Mouse (Mus musculus) liver, embryonic 14.5 days (tissue): ENCODE measurements at regions not wholly inside any gene's neighbourhood (a gene's known extent, or its start where the extent isn't known, plus 50 kb on each side); places are given as distances from the start of the nearest gene placed in this dataset.

ENCODE experiments used
- ATAC-seq: fragments of 200-750 bp; cut with Nextera tagmentation; 2 replicates; pipeline ENCODE4 v1.8.0; 2017; ENCODE audit warnings: moderate number of reproducible peaks, mild to moderate bottlenecking, moderate library complexity; ENCODE audit not compliant: insufficient read depth
- DNase-seq, 3 experiments: peaks; one replicate each; pipeline ENCODE4 v3.0.0-alpha.2; 2012 to 2013; ENCODE audit warnings: low read depth in 3 of 3, low spot score in 3 of 3
- H3K27ac ChIP-seq: fragments of 300-500 bp; sonication (generic); 2 replicates; pipeline ENCODE4 v1.5.1; 2014; ENCODE audit warnings: moderate library complexity, mild to moderate bottlenecking, control low read depth, inconsistent platforms
- H3K27me3 ChIP-seq: fragments of 300-500 bp; sonication (generic); 2 replicates; pipeline ENCODE4 v1.6.1; 2014; ENCODE audit warnings: mild to moderate bottlenecking, low read length, moderate library complexity; ENCODE audit not compliant: control insufficient read depth, insufficient read depth
- H3K36me3 ChIP-seq: fragments of 300-500 bp; sonication (generic); replicated peaks from 2 replicates; pipeline ENCODE4 v1.6.1; 2014; ENCODE audit warnings: low read depth; ENCODE audit not compliant: control insufficient read depth, insufficient read depth
- H3K4me1 ChIP-seq, 2 experiments: fragments of 200-500 bp in 1 of 2; fragments of 300-500 bp in 1 of 2; sonication (generic) in 1 of 2; replicated peaks; 2 replicates each; pipeline ENCODE4 v1.6.1; 2012 to 2014; ENCODE audit warnings: antibody characterized with exemption in 1 of 2, inconsistent platforms in 1 of 2, low read length in 1 of 2; ENCODE audit not compliant: control insufficient read depth in 2 of 2, insufficient read depth in 2 of 2
- H3K4me2 ChIP-seq: fragments of 300-500 bp; sonication (generic); 2 replicates; pipeline ENCODE4 v1.6.1; 2014; ENCODE audit warnings: low read depth, mild to moderate bottlenecking, control low read depth, moderate library complexity
- H3K4me3 ChIP-seq, 2 experiments: fragments of 200-500 bp in 1 of 2; fragments of 300-500 bp in 1 of 2; sonication (generic) in 1 of 2; 2 replicates each; pipeline ENCODE4 v1.5.1; 2012 to 2014; ENCODE audit warnings: low read depth in 2 of 2, low read length in 2 of 2, mild to moderate bottlenecking in 2 of 2, control low read depth in 1 of 2, inconsistent platforms in 1 of 2, moderate library complexity in 1 of 2; ENCODE audit not compliant: insufficient read depth in 1 of 2
- H3K9ac ChIP-seq: fragments of 300-500 bp; sonication (generic); replicated peaks from 2 replicates; pipeline ENCODE4 v1.6.1; 2014; ENCODE audit warnings: mild to moderate bottlenecking, control low read depth, moderate library complexity
- H3K9me3 ChIP-seq: fragments of 300-500 bp; sonication (generic); 2 replicates; pipeline ENCODE4 v1.6.1; 2016; ENCODE audit warnings: low read length, mixed read lengths; ENCODE audit not compliant: control insufficient read depth
- CTCF ChIP-seq: IDR thresholded peaks from 2 replicates; pipeline ENCODE4 v1.5.1; 2016; ENCODE audit warnings: antibody characterized with exemption, low read depth, control low read depth
- EP300 ChIP-seq: IDR thresholded peaks from 2 replicates; pipeline ENCODE4 v1.6.1; 2016; ENCODE audit warnings: antibody characterized with exemption, low read depth
- WGBS: fragments of 180-500 bp; shearing (Covaris S2); extraction: QIAGEN DNeasy Blood & Tissue Kit; methylation state at CpG from one replicate; pipeline ENCODE4 v1.1.7; 2014; ENCODE audit not compliant: insufficient replicate concordance; 5-methylcytosine and 5-hydroxymethylcytosine counted together

- H3K27ac ChIP-seq, result no peak overlapping the region
- H3K27me3 ChIP-seq, result no peaks in the 10 kb centered on the region
- no peaks in the 10 kb centered on the region for H3K36me3 ChIP-seq
- H3K4me1 ChIP-seq, result no peaks in the 10 kb centered on the region
- H3K4me3 ChIP-seq, result no peak overlapping the region
- ATAC-seq (no peak), DNase-seq (no peak)
- TF ChIP-seq EP300 (no peak), CTCF (no peak)
- no peaks in the 10 kb centered on the region; the same call in 1 of the 2 replicates for H3K9me3 ChIP-seq
- no peak overlapping the region for H3K9ac ChIP-seq
- 72% methylated on average over 2 of the region's 2 CpGs for WGBS
- H3K4me2 ChIP-seq, result no peak overlapping the region
These were observed 81.4 kb downstream of the Mtpn start for GRCm38 (mm10) chr6:35458250-35458649.

- no peak for ATAC-seq
- Histone ChIP-seq H3K4me3 (no peak overlapping the region), H3K9me3 (no peaks in the 10 kb centered on the region; the same call in 1 of the 2 replicates), H3K9ac (no peak overlapping the region), H3K27me3 (no peaks in the 10 kb centered on the region), H3K36me3 (no peaks in the 10 kb centered on the region), H3K4me1 (no peaks in the 10 kb centered on the region), H3K4me2 (no peak overlapping the region), H3K27ac (no peak overlapping the region)
- no peak for TF ChIP-seq CTCF
- no peak for TF ChIP-seq EP300
- DNase-seq, result no peak
- 63% methylated on average over 1 of the region's 1 CpGs for WGBS
These were observed 94.7 kb downstream of the Mtpn start for GRCm38 (mm10) chr6:35445007-35445406.

GRCm38 (mm10) chr6:35426301-35426700 is 100.4 kb upstream of the Fam180a start:
- no peaks in the 10 kb centered on the region for H3K9me3 ChIP-seq
- no peaks in the 10 kb centered on the region for H3K4me1 ChIP-seq
- no peak overlapping the region for H3K27ac ChIP-seq
- no peak overlapping the region for H3K4me2 ChIP-seq
- DNase-seq (no peak), ATAC-seq (no peak)
- 47% methylated on average over 3 of the region's 3 CpGs for WGBS
- H3K27me3 ChIP-seq, result no peaks in the 10 kb centered on the region
- no peak for TF ChIP-seq CTCF
- TF ChIP-seq EP300, result no peak
- H3K4me3 ChIP-seq, result no peak overlapping the region
- H3K36me3 ChIP-seq, result no peaks in the 10 kb centered on the region
- no peak overlapping the region for H3K9ac ChIP-seq

- Histone ChIP-seq H3K27me3 (no peaks in the 10 kb centered on the region), H3K9me3 (no peaks in the 10 kb centered on the region), H3K4me1 (no peaks in the 10 kb centered on the region), H3K4me2 (no peak overlapping the region), H3K27ac (no peak overlapping the region), H3K36me3 (no peaks in the 10 kb centered on the region), H3K9ac (no peak overlapping the region), H3K4me3 (no peak overlapping the region)
- DNase-seq, result no peak
- 50% methylated on average over 2 of the region's 2 CpGs for WGBS
- no peak for ATAC-seq
- TF ChIP-seq CTCF, result no peak
- no peak for TF ChIP-seq EP300
These were observed 98.6 kb upstream of the Fam180a start for GRCm38 (mm10) chr6:35424521-35424920.

GRCm38 (mm10) chr6:35420924-35421323 is 95.0 kb upstream of the Fam180a start:
- DNase-seq (no peak), ATAC-seq (no peak)
- no peak overlapping the region for H3K4me2 ChIP-seq
- H3K9me3 ChIP-seq, result no peaks in the 10 kb centered on the region
- no peaks in the 10 kb centered on the region for H3K4me1 ChIP-seq
- H3K4me3 ChIP-seq, result no peak overlapping the region
- no peak overlapping the region for H3K9ac ChIP-seq
- H3K27me3 ChIP-seq, result no peaks in the 10 kb centered on the region
- 56% methylated on average over 7 of the region's 7 CpGs for WGBS
- no peak overlapping the region for H3K27ac ChIP-seq
- H3K36me3 ChIP-seq, result no peaks in the 10 kb centered on the region
- TF ChIP-seq EP300 (no peak), CTCF (no peak)

DNA sequence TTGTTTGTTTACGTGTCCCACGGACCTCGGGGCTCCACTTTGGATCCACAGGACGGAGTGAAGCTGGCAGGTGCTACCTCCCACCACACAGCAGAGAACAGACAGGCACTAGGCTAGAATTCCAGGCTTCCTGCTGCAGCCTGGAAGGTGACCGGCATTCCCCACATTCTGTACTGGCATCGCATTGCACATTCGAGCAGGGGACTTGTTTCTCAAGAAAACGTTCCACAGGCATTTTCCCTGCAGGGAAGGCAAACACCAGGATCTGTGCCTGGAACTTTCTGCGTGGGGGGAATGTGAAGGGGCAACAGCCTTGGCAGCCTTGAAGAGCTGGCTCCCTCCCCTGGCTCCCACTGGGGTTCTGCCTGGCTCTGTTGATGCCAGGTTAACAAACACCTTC is 79.1 kb upstream of the Fam180a start:
- DNase-seq (no peak), ATAC-seq (no peak)
- 62% methylated on average over 9 of the region's 9 CpGs for WGBS
- Histone ChIP-seq H3K4me3 (no peak overlapping the region), H3K27me3 (no peaks in the 10 kb centered on the region), H3K27ac (no peak overlapping the region), H3K4me2 (no peak overlapping the region), H3K9ac (no peak overlapping the region), H3K4me1 (no peaks in the 10 kb centered on the region), H3K9me3 (no peaks in the 10 kb centered on the region), H3K36me3 (no peaks in the 10 kb centered on the region)
- TF ChIP-seq EP300 (no peak), CTCF (no peak)
